Mouse (Mus musculus) urinary bladder, adult 2 months (tissue): ENCODE results near the gene Tsen2. TPM values are rescaled to one million over a fixed set of nuclear protein-coding genes. Genes with fewer than 3 reads are reported as not detected.

Experiments
- DNase-seq: peaks from one replicate; pipeline ENCODE4 v3.0.0; 2022; ENCODE audit warnings: low spot score
- polyA plus RNA-seq: library from polyadenylated mRNA; depleted of rRNA; stranded (reverse); fragments of >200 nt; gene quantifications from 2 replicates; pipeline ENCODE4 v1.2.3, GENCODE M21; 2012; rRNA removed

Gene Tsen2
- 8.4 and 11.1 TPM in 2 replicates for polyA plus RNA-seq

DNA sequence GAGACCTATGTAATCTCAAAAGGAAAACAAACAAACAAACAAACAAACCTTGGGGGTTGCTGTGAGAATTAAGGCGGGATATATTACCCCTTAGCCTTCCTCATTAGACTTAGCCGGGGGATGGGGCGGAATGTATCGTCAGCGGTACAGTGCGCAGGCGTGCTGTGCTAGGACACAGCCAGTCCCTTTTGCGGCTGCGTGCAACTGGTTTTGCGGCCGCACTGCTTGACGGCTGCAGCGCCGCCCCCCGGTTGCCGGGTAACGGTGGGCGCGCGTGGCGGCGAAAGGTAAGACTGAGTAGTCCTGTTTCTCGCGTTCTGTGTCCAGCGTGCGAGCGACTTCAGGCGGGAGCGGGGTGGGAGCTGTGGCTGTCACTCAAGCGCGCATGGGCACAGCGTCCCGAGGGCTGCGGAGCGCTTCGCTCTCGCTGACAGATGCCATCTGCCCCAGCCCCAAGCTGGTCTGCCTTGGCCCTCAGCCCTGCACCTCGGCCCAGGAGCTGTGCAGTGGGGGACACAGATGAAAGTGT lies at the start of gene Tsen2:
Gene Tsen2 (plus strand): TSS at position 223 of the 529 bp plus-strand sequence.
- DNase-seq: peak; percentile 95

DNA sequence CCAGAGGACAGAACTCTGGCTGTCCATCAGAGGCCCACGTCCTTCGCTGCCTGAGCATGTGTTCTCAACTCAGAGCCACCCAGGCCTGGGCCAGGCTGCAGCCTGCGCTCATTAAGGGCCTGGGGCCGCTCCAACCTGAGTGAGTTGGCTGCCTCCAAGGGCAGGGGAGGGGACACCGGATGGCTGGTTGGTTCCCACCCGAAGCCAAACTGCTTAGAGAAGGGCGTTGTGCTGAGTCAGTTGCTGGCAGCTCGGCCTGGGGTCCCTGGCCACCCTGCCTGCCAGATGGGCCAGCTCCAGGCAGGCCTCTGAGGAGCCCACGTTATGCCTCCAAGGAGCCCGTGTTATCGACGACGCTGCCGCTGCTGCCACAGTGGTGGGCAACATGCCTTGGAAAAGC lies 44.9 kb upstream of the Tsen2 start:
- DNase-seq: no peak

DNA sequence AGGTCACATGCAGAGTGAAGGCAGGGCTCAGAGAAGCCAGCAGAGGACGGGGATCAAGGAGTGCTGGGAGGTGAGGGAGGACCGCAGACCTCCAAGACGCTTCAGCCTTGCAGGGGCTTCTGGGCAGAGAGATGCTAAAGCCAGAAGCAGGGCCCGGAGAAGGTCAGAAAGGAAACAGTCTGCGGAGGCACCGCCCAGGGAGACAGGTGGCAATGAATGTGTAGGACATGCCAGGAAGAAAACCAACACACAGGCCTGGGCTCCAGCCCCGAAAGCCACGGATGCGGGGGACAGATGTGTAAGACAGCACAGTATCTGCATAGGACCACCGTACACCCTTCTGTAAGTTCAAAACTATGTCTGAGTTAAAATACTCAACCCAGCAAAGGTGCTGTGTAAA lies 44.2 kb upstream of the Tsen2 start:
- DNase-seq: no peak

GRCm38 (mm10) chr6:115501131-115501530 lies 43.3 kb upstream of the Tsen2 start:
- no peak for DNase-seq

GRCm38 (mm10) chr6:115503038-115503437 lies 41.4 kb upstream of the Tsen2 start:
- DNase-seq: no peak

GRCm38 (mm10) chr6:115503549-115504159 lies 40.8 kb upstream of the Tsen2 start:
- DNase-seq: peak; percentile 46

DNA sequence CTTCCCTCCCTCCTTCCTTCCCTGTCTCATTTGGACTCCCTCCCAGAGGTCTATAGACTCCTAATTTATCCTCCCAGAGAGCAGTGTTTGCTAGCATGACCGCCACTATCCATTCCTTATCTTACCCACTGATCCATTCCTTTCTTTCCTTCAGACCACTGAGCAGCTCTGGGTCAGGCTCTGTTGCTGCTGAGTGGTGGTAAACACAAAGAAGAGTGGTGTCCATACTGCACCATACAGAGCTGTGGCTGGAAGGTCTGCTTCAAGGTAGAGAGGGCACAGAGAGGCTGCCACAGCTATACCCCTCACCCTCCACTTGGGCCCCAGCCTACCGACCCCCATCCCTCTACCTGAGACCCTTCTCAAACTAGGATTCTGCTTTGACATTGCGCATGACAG lies 40.3 kb upstream of the Tsen2 start:
- DNase-seq: no peak

DNA sequence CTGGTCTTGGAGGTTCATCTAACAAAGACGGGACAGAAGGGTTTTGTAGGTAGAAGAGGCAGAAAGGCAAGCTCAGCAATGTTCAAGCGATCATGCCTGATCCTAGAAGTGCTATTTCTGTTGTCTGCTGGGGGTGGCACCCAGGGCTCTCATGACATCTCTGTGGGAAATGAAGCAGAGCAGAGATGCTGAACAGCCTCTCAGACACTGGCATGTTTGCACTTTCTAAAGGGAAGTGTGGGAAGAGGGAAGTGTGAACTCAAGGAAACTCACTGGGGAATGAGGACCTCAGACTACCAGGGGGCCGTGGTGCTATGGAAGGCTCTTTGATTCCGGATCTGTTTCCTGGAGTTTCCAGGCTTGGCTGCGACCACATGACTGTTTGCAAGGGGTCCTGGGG lies 39.5 kb upstream of the Tsen2 start:
- DNase-seq: no peak

DNA sequence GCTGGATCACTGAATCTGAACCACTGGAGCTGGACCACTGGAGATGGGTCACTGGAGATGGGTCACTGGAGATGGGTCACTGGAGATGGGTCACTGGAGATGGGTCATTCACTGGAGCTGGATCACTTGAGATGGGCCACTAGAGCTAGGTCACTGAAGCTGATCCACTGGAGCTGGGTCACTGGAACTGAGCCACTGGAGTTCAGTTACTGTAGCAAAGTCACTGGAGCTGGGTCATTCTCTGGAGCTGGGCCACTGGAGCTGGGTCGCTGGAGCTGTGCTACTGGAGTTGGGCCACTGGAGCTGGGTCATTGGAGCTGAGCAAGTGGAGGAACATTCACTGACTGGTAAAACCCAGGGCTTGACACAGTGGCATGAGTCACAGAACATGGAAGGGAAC lies 38.0 kb upstream of the Tsen2 start:
- DNase-seq: no peak

DNA sequence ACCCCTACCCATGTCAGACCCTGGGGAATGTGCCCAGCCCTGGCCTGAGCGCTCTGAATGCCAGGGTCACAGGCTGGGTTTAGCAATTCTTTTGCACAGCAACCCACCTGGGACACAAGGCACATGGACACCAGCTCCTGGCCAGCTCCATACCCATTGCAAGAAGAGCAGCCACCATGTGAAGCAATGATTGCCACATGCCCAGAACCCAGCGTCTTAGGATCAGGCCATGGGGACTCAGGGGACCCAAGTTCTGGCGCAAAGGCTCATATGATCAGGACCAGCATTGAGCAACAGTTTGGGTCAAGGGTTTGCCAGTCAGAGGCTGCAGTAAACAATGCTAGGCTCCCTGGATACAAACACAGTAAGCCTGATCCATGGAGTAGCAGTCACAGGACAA lies 33.0 kb upstream of the Tsen2 start:
- DNase-seq: no peak

DNA sequence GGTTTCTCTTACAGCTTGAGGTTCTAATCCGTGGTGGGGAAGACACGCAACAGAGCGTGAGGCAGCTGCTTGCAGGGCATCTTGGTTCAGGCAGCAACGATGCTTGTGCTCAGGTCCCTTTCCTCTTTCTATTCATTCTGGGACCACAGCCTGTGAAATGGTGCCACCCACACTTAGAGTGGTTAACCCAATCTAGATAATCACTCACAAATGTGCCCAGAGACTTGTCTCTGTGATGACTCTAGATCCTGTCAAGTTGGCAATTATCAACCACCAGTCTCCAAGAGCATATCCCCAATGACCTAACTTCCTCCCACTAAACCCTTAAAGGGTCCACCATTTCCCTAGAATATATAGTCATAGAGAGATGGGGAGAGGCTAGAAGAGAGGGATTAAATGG lies 31.3 kb upstream of the Tsen2 start:
- no peak for DNase-seq

- no peak for DNase-seq
Observed at GRCm38 (mm10) chr6:115517904-115518303, 26.6 kb upstream of the Tsen2 start.

DNA sequence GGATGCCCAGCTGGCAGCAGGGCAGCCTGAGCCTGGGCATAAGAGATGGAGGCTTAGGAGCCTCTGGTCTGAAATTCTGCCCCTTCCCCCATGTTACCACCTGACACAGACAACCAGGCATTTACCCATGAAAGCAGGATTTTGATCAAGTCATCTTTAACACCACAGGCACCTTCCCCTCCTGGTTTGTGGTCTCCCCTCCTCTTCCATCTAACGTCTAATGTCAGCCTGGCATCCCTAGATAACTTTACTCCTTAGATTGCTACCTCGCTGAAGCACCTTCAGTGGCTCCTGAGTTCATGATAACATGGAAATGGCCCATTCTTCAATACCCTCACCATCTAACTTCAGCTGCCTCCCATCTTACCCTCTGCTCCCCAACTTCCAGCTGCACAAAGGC lies 26.1 kb upstream of the Tsen2 start:
- no peak for DNase-seq

DNA sequence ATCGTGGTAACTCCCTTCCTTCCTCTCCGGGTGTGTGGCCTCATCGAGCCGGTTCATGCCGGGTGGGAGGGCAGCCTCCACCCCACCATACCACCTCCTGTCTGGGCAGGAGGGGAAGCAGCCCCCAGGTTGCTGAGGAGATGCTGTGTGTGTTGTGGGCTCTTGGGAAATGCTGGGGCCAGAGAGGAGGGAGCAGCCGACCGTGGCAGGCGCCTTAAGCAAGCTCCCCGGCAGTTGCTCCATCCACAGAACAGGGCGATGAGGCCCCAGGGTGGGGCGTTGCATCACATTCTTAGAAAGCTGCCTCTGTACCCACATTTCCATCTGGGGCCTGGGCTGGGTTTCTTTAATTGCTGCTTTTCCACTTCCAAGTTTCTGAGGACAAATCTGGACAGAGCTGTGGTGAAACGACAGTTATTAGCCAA lies 25.2 kb upstream of the Tsen2 start:
- DNase-seq: no peak

- DNase-seq: no peak
Observed at GRCm38 (mm10) chr6:115521923-115522322, 22.5 kb upstream of the Tsen2 start.

DNA sequence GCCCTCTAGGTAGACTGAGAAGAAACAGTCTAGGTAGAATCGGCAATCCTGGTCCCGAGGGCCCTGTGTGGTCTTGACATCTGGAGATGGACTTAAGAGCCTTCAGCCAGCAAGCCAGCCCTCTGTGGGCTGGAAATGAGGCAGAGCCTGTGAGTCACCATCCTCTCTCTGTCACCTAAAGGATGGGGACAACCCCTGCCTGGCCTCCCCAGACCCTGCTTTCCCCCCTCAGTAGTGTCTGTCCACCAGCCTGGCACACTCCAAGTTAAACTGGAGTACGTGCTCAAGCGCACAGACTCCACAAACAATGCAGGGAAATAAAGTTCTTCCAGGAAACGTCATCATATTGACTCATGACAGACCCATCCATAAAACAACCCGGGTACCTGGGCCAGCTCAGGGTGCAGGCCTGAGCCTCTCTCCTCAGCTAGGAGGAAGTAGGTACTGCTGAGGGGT lies 21.7 kb upstream of the Tsen2 start:
- no peak for DNase-seq

GRCm38 (mm10) chr6:115523201-115523600 lies 21.3 kb upstream of the Tsen2 start:
- no peak for DNase-seq

DNA sequence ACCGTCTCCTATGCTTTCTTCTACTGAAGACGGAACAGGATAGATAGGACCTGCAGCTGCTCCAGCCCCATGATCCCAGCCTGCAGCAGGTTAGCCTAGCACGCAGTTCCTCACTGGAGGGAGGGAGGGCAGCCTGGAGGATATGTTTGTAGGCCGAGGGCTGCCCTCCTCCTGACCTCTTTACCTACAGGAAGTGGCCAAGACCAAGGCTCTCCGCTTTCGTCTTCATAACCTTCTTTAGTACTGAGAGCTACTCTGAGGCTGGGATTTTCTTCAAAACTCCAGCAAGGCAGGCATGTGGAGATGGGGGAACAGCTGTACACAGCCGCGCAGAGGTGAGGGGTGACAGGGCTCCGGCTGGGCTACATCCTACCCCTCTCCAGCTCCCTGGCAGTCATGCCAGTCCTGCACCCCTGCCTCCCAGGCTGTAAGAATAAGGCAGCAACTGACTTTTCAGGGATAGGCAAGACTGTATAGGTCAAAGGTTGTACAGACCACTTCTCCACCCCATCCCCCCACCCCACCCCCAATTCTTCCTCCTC lies 19.9 kb upstream of the Tsen2 start:
- DNase-seq: no peak

DNA sequence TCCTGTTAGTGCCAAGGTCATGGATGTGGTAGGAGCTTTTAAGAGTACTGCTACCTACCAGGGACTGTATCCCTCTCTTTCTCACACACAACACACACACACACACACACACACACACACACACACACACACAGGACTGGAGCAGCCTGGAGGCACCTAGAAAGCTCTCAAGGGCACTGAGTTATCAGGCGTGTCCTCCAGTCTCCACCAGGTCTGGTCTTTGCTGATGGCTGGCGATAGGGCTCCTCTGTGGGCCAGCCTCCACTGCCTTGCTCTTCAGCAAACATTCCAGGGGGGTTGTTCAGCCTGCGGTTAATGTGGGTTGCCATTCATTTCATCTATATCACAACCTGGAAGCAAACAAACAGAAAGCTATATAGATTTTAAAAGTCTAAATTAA lies 17.0 kb upstream of the Tsen2 start:
- no peak for DNase-seq

DNA sequence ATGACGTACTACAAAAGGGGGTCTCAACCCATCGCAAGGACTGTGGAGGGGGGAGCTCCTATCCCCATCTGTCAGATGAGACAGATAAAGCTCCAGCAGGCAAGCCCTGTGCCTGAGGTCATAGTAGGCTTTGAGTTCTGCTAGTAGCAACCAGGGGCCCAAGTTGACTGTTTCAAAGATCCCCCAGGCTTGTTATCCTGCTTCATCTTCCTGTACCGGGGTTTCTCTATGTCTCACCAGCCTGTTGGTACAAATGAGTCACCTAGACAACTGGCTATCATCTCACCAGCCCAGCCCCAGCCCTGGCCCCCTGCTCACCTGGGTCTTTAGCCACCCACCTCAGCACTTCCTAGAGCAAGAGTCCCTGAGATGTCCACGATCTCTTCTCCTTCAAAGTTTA lies 16.1 kb upstream of the Tsen2 start:
- no peak for DNase-seq

- DNase-seq: no peak
Observed at GRCm38 (mm10) chr6:115534617-115535016, 9.8 kb upstream of the Tsen2 start.

DNA sequence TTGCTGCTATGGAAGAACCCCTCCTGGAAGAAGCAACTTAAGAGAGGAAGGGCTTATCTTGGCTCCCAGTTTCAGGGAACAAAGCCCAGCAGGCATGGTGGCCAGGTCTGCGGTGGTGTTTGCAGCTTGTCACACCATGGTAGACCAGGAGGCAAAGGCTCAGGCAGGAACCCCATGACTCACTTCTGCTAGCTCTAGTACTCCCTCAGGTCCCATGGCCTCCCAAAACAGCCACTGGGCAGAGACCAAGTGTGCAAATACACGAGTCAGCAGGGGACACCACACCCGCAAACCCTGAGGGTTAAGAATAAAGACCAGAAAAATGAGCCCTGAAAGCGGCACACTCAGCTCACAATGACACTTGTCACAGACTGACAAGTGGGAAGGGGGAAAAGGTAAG lies 8.3 kb upstream of the Tsen2 start:
- DNase-seq: no peak

DNA sequence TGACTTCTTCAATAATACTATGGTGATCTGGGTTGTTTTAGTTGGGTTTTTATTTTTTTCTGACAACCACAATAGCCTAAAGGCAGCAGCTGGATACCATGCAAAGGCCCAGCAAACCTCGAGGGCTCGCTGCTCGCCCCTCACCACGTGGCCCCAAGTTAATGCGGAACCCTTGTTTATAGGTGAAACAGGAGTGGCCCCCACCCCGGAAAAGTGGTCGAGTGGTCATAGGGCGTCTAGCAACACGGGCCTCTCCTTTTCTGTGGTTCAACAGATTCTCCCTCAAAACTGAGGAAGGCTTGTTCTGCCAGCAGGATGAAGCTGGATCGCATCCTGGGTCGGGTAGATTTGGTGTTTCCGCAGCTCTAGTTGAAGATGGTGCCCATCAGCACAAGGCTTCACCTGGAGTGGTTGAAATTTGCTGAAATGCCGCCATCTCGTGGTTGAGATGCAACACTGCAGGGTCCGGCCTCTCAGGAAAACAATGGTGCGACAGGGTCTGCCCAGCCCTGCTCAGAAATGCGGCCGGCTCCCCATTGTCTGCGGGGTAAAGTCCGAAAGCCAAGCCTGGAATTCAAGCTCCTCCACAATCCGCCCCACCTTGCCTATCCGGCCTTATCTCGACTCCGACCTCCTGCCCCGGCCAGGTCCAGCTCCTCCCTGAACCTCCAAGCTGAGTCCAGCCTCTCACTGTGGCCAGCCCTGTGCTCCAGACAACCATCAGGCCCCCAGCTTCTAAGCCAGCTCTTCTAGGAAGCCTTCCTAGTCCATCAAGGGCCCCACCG lies 5.6 kb upstream of the Tsen2 start:
- peak; percentile 72 for DNase-seq
